Mouse (Mus musculus) ES-E14 (cell line): ENCODE results near the gene Clec1b.

Experiments used
- HCFC1 ChIP-seq: IDR thresholded peaks from 2 replicates; pipeline ENCODE4 v1.6.1; 2012; ENCODE audit warnings: low read length, inconsistent platforms, borderline replicate concordance; ENCODE audit not compliant: insufficient read depth
- MAFK ChIP-seq: IDR thresholded peaks from 2 replicates; pipeline ENCODE4 v1.6.1; 2014; ENCODE audit warnings: mild to moderate bottlenecking, low read depth, low read length, inconsistent platforms; ENCODE audit not compliant: insufficient read depth
- ZC3H11A ChIP-seq: IDR thresholded peaks from 2 replicates; pipeline ENCODE4 v1.6.1; 2012; ENCODE audit warnings: low read depth, mild to moderate bottlenecking, inconsistent platforms, low read length, borderline replicate concordance

DNA sequence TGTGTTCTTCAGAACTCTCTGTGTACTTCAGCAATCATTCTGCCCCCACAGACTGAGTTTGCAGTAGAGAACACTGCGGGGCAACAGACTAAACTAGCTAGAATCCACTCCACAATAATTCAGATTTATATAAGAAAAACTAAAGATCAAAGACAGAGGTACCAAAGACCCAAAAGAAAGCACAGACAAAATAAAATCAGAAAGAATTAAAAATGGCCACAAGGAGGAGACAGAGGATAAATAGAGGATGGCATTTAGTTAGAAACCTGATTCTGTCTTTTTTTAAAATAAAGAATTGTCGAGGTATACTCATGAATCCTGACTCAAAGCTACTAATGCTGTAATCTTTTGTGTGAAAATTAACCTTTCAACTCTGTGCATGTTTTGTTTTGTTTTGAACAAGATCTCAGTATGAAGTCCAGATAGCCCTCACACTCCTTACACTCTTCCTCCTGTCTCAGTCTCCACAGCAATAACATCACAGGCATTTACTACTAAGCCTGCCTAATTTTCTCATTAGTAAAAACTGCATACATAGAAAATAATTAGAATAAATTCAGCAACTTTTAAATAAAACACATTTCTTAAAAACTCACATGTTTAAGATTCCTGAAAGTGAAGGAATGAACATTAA is 3.9 kb upstream of the Clec1b start:
- TF ChIP-seq HCFC1 (no peak), MAFK (no peak), ZC3H11A (no peak)
